Mouse (Mus musculus) cerebellum, postnatal 4 days (tissue): Measurements from ENCODE around the gene Chaf1a.
"Not testable (repeated sequence)": the region's sequence is repeated elsewhere in the genome, so short reads cannot be mapped to it uniquely, and the experiment has no call there.

Source experiments
- DNase-seq, 2 experiments: peaks; one replicate each; pipeline ENCODE4 v3.0.0; 2022; ENCODE audit warnings: low spot score in 2 of 2, mixed read lengths in 1 of 2

The Chaf1a gene

GRCm38 (mm10) chr17:56092312-56092711 is 52.1 kb downstream of the Chaf1a start:
- no peak for DNase-seq

DNA sequence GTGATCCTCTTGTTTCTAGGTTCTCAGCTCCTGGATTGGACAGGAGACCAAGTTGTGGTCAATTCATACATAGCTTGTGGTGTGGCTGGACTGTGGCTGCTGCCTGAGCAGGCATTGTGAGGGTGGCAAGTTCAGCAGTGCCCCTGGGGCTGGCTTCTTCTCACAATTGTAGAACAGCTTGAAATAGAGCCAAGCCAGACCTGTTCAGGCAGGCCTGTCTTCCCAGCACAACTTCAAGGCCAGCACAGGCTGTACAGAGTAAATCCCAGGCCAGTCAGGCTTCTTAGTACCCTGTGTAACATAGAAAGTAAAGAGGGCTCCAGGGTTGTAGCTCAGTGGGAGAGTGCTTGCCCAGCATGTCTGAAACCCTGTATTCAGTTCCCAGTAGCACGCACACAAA is 52.6 kb downstream of the Chaf1a start:
- no peak for DNase-seq

DNA sequence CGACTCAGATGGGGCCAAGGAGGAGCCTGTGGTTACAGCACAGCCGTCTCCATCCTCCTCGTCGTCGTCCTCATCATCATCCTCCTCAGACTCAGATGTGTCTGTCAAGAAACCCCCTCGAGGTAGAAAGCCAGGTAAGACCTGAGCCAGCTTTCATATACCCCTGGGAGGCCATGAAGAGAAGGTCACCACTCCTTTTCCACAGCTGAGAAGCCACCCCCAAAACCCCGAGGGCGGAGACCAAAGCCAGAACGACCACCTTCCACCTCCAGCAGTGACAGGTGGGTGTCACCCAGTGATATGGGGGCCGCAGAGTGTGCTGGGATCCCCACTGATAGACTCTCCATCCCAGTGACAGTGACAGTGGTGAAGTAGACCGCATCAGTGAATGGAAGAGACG is 56.6 kb downstream of the Chaf1a start:
- DNase-seq: no peak

- no peak for DNase-seq
Observed at GRCm38 (mm10) chr17:56098180-56098579, 57.9 kb downstream of the Chaf1a start.

GRCm38 (mm10) chr17:56098711-56099572 is 58.7 kb downstream of the Chaf1a start:
- no peak for DNase-seq

DNA sequence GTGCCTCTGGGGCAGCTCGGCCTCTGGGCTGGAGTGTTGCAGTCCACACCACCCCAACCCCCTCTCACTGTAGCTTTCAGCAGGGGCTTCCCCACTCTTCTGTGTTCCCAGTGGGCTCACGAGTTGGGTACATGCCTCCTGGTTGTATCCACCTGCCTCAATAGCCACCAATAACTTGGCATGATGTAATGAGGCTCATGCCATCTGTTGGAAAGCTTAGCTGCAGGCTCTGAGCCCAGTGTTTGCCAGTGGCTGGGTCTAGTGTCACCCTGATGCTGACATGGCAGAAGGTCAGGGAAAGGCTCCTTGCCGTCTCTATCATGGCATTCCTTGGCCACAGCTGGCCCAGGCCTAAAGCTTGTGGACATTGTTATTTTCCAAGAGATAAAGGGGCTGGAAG is 60.6 kb downstream of the Chaf1a start:
- DNase-seq: no peak

- no peak for DNase-seq
Observed at GRCm38 (mm10) chr17:56102158-56102557, 61.9 kb downstream of the Chaf1a start.

- no peak for DNase-seq
Observed at GRCm38 (mm10) chr17:56102927-56103326, 62.7 kb downstream of the Chaf1a start.

DNA sequence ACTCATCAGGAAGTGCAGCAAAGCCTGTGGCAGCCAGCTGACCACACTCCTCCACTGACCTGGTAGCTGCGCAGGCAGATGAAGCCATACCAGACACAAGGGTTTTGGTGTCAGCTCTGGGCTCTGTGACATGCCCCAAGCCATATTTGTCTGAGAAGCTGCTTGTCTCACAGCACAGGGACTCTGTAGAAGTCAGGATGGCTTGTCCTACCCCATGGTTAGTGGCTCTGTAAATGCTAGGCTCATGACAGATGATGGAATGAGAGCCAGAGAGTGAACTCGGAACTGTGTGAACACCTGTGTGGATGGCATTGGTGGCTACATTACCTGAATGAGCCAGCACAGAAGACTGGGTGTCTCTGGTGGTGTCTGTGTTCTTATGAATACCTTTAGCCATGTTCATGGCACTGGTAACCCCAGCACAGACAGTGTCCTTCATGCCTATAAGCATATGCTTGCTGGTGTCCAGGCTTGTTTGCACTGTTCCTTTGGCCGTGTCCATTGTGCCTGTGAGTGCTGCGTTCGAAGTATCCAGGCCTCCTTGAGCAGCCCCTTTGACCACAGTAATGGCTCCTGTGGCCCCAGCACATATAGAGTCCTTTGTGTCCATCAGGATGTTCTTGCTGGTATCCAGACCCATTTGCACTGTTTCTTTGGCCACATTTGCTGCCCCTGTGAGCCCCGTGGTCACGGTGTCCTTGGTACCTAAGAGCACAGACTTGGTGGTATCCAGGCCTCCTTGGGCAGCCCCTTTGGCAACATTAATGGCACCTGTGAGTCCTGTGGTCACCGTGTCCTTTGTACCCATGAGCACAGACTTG is 63.4 kb downstream of the Chaf1a start:
- no peak for DNase-seq

DNA sequence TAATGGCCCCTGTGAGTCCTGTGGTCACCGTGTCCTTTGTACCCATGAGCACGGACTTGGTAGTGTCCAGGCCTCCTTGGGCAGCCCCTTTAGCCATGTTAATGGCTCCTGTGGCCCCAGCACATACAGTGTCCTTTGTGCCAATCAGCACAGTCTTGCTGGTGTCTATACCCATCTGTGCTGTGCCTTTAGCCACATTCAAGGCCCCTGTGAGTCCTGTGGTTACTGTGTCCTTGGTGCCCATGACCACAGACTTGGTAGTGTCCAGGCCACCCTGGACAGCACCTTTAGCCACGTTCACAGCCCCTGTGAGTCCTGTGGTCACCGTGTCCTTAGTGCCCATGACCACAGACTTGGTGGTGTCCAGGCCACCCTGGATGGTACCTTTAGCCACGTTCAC is 64.6 kb downstream of the Chaf1a start:
- DNase-seq: not testable (repeated sequence)

DNA sequence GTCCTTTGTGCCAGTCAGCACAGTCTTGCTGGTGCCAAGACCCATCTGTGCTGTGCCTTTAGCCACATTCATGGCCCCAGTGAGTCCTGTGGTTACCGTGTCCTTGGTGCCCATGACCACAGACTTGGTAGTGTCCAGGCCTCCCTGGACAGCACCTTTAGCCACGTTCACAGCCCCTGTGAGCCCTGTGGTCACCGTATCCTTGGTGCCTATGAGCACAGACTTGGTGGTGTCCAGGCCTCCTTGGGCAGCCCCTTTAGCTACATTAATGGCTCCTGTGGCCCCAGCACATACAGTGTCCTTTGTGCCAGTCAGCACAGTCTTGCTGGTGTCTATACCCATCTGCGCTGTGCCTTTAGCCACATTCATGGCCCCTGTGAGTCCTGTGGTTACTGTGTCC is 66.2 kb downstream of the Chaf1a start:
- DNase-seq: not testable (repeated sequence)

DNA sequence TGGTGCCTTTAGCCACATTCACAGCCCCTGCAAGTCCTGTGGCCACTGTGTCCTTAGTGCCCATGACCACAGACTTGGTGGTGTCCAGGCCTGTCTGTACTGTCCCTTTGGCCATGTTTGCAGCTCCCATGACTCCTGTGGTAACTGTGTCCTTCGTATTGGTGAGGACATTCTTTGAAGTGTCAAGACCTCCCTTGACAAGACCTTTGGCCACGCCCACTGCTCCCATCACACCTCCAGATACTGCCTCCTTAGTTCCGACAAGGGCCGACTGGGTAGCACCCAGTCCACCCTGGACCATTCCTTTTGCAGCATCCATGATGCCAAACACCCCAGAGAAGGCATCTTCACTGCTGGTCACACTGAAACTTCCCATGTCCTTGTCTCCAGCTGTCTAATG is 66.7 kb downstream of the Chaf1a start:
- DNase-seq: no peak

DNA sequence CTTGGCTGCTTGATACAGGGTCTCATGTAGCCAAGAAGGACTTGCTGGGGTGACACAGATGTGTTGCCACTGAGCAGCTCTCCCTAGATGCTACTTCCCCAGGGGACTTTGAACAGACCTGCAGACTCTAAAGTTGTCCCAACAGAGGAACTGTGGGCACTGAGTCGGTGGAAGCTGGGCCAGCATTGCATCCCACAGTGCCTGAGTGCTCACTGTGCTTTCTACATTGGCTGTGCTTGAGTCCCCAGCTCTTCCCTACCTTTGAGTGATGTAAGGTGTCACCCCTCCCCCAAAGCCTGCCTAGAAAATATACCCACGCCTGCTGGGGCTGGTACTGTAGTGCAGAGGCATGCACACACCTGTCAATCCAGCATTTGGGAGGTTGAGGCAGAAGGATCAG is 67.5 kb downstream of the Chaf1a start:
- no peak for DNase-seq

GRCm38 (mm10) chr17:56108334-56109044 is 68.2 kb downstream of the Chaf1a start:
- DNase-seq: no peak

GRCm38 (mm10) chr17:56109219-56110051 is 69.2 kb downstream of the Chaf1a start, which contains the start of gene Plin4:
Gene Plin4 (minus strand): TSS chr17:56109803.
- no peak for DNase-seq

DNA sequence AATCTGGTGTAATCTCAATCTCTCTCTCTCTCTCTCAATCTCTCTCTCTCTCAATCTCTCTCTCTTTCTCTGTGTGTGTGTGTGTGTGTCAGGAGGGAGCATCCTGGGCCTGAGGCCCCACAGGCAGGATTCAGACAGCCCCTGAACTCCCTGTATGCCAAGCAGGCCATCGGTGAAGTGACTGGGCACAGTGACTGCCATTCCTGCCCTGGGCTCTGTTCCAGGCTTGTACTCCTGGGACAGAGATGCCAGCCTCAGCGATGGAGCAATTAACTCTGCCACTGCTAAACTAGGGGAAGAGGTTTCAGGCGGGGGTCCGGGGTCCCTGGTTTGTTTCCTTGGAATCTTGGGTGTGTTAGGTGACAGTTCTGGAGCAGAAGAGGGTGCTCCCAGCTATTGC is 70.3 kb downstream of the Chaf1a start:
- DNase-seq: peak in 1 of 2 experiments; percentile 49

DNA sequence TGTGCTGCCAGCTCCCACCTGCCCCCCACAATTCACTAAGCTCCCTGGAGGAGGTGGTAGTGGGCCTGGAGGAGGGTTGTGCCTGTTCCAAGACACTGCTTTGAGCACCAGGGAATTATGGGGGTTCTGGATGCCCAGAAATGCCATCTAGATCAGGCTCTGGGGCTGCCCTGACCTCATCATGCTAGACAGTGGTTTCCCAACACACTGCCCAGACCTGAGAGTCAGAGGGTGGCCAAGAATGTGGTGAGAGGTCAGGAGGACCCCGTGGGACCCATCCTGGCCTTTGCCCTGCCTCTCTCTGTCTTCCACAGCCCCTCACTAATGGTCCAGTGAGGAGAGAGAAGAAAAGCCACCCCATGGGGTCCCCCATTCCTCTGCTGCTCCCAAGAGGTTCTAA is 70.8 kb downstream of the Chaf1a start:
- no peak for DNase-seq

DNA sequence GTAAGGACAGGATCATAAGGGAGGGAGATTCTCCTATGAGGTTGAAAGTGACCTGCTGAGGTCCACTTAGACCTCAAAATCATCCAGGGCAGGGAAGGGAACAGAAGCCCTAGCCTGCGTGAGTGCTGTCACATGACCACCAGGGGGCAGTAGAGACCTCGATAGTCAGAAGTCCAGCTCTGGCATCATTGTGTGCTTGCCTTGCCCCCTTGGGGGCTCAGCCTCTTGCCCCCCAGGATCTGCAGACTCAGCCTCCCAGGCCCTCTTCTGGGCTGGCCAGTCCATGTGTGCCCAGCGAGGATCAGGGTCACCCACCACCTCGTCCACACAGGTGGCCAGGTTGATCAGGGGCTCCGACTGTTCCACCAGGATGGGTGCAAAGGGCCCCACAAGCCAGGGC is 71.6 kb downstream of the Chaf1a start:
- DNase-seq: peak; percentile 47 to 65

GRCm38 (mm10) chr17:56112743-56113142 is 72.5 kb downstream of the Chaf1a start:
- no peak for DNase-seq

GRCm38 (mm10) chr17:56116193-56116592 is 76.0 kb downstream of the Chaf1a start:
- no peak for DNase-seq

DNA sequence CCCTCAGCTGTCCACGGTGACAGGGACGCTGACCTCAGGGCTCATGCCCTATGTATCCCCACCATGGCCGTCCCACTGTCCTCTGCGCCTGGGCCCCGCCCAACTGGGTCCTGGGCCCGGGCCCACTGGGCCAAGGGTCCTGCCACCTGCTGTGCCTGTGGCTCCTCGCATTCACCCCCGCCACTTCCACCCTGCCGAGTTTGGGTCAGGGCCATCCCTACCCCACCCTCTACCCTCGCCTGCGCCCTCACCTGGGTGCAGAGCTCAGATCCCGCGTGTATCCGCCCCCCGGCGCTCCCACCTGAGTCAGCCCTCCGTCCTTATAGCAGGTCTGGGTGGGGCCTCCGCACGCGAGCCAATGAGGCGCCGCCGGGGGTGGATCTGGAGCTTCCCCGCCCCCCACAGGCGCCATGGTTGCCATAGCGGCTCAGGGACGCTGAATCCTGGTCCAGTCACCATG is 77.0 kb downstream of the Chaf1a start, which contains the start of gene Plin5:
Gene Plin5, minus strand, starts transcription at position 346 of the 460 bp plus-strand sequence.
- DNase-seq: peak in 1 of 2 experiments; percentile 51
